Mouse (Mus musculus): ENCODE data around the gene Fggy.

- TF ChIP-seq POLR2A (IDR thresholded peaks at IDR 0.05; ENCODE audit: control insufficient read depth, low read depth, low read length) (no peak), CTCF (IDR thresholded peaks at IDR 0.05; ENCODE audit: control insufficient read depth, insufficient read depth, insufficient replicate concordance, low read depth, low read length) (no peak)
Measured at GRCm38 (mm10) chr4:95526588-95526987, 30.7 kb upstream of the Fggy start.
